Mouse (Mus musculus) limb, embryonic 10.5 days (tissue): ENCODE results near the gene Hist2h3b. TPM values are rescaled to one million over a fixed set of nuclear protein-coding genes. Genes with fewer than 3 reads are reported as not detected.
"Not testable (repeated sequence)": the region's sequence is repeated elsewhere in the genome, so short reads cannot be mapped to it uniquely, and the experiment has no call there.

Experiments used
- DNase-seq: peaks from one replicate; pipeline ENCODE4 v3.0.0-alpha.2; 2017; ENCODE audit warnings: low spot score
- H3K27ac ChIP-seq: fragments of 300-500 bp; sonication (generic); 2 replicates; pipeline ENCODE4 v1.5.1; 2016; ENCODE audit warnings: mild to moderate bottlenecking
- H3K27me3 ChIP-seq: fragments of 300-500 bp; sonication (generic); 2 replicates; pipeline ENCODE4 v1.6.1; 2016; ENCODE audit warnings: low read depth, mild to moderate bottlenecking; ENCODE audit not compliant: poor library complexity, severe bottlenecking
- H3K36me3 ChIP-seq: fragments of 300-500 bp; sonication (generic); 2 replicates; pipeline ENCODE4 v1.6.1; 2016; ENCODE audit warnings: mild to moderate bottlenecking, moderate library complexity
- H3K4me1 ChIP-seq: fragments of 300-500 bp; sonication (generic); 2 replicates; pipeline ENCODE4 v1.6.1; 2016
- H3K4me3 ChIP-seq: fragments of 300-500 bp; sonication (generic); 2 replicates; pipeline ENCODE4 v1.5.1; 2016; ENCODE audit warnings: mild to moderate bottlenecking, moderate library complexity
- H3K9me3 ChIP-seq: fragments of 300-500 bp; sonication (generic); replicated peaks from 2 replicates; pipeline ENCODE4 v1.6.1; 2016; ENCODE audit warnings: mild to moderate bottlenecking
- WGBS: fragments of 180-500 bp; shearing (Covaris S2); methylation state at CpG from one replicate; pipeline ENCODE4 v1.1.7; 2016; 5-methylcytosine and 5-hydroxymethylcytosine counted together
- polyA plus RNA-seq: library from polyadenylated mRNA; unstranded; fragments of >200 nt; fragmentation: Nextera tagmentation; extraction: Ambion mirVana; gene quantifications from 2 replicates; pipeline ENCODE4 v1.2.1, GENCODE M21; 2016

Hist2h3b gene
- polyA plus RNA-seq, 1 experiment from 2014 or later: 54.0 TPM

DNA sequence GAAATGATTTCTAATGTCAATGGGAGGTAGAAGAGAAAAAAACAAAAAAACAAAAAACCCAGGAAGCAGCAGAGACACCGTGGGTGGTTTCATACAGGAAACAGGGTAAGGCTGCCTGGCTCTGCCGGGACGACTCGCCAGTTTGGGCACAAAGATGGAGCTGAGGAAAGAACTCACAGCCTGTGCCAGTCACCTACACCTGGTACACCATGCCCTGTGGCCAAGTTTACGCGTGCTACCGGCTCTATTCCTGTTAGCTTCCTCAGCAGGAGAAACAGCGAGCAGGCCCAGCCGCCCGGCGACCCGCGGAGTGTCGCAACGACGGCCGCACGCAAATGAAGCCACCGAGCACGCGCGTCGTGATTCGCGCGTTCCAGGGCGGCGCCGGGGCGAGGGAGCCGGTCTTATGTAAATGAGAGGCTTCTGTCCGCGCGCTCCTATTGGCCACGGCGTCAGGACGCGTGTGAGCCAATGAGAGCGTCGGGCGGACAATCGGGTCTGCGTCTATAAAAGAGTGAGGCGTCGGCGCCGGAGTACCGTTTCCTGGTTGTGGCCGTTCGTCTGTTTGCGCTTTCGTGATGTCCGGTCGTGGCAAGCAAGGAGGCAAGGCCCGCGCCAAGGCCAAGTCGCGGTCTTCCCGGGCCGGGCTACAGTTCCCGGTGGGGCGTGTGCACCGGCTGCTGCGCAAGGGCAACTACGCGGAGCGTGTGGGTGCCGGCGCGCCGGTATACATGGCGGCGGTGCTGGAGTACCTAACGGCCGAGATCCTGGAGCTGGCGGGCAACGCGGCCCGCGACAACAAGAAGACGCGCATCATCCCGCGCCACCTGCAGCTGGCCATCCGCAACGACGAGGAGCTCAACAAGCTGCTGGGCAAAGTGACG, 23.2 kb upstream of the Hist2h3b start, which contains the start of gene Hist2h2aa1:
Hist2h2aa1 (plus strand) TSS at position 495 of the 884 bp plus-strand sequence.
- H3K4me3 ChIP-seq: peak within 1 kb of the TSS; percentile 55
- H3K27ac ChIP-seq: peak within 1 kb of the TSS; percentile 95
- peaks cover 68% of the 10 kb centered on the region for H3K4me1 ChIP-seq
- peak; percentile 83 for DNase-seq
- H3K9me3 ChIP-seq, H3K36me3 ChIP-seq, H3K27me3 ChIP-seq: not testable (repeated sequence)
- under 1% methylated on average over 47 of the region's 88 CpGs for WGBS

DNA sequence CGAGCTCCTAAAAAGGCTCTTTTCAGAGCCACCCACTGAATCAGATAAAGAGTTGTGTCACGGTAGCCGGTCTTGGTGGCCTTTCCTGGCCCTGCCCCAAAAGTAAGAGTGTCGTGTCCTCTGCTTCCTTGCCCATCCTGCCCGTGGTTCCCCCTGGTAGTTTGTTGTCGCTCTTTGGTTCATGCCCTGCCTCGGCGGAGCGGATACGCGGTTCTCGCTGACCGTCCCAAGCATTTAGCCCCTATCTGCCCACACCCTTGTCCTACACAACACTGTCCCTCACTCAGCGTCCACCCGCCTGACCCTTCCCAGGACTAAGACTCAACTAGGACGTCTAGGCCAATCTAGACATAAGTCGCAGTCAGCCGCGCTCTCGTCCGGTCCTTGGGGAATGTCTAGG, 22.4 kb upstream of the Hist2h3b start:
- not testable (repeated sequence) for H3K9me3 ChIP-seq
- WGBS: under 1% methylated on average over 12 of the region's 21 CpGs
- peaks cover 70% of the 10 kb centered on the region for H3K4me1 ChIP-seq

DNA sequence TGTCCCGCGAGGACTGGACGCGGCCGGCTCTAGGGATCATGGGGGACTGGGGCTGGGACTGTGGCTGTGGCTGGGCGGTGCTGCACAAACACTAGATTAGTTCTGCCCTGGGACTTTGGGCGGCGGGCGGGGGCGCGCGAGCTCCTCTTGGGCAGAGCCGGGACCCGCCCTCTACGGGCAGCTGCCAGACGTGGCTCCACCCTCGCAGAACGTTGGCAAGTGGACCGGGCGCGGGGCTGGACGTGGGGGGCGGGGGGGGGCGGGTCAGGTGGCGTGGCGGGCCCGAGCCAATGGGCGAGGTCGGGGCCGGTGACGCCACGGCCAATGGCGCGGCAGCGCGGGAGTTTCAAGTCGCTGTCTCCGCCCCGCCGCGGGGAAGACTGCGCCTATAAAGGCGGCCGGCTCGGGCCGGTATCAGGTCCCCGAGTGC, 22.0 kb upstream of the Hist2h3b start, which contains the start of gene Hist2h3c1:
Hist2h3c1 (plus strand) TSS at position 259 of the 430 bp plus-strand sequence.
- Histone ChIP-seq H3K27ac (peak within 1 kb of the TSS; percentile 85), H3K4me3 (peak within 1 kb of the TSS; percentile 56), H3K4me1 (peaks cover 71% of the 10 kb centered on the region)
- H3K27me3 ChIP-seq, DNase-seq, H3K9me3 ChIP-seq, H3K36me3 ChIP-seq: not testable (repeated sequence)
- whole genome bisulfite sequencing: 0% methylated on average over 10 of the region's 47 CpGs

More for the DNA sequence above, 22.4 kb upstream of the Hist2h3b start:
- H3K27me3 ChIP-seq, H3K27ac ChIP-seq, DNase-seq, H3K36me3 ChIP-seq: not testable (repeated sequence)
- peak overlapping the region; percentile 34; the same call in 1 of the 2 replicates for H3K4me3 ChIP-seq

DNA sequence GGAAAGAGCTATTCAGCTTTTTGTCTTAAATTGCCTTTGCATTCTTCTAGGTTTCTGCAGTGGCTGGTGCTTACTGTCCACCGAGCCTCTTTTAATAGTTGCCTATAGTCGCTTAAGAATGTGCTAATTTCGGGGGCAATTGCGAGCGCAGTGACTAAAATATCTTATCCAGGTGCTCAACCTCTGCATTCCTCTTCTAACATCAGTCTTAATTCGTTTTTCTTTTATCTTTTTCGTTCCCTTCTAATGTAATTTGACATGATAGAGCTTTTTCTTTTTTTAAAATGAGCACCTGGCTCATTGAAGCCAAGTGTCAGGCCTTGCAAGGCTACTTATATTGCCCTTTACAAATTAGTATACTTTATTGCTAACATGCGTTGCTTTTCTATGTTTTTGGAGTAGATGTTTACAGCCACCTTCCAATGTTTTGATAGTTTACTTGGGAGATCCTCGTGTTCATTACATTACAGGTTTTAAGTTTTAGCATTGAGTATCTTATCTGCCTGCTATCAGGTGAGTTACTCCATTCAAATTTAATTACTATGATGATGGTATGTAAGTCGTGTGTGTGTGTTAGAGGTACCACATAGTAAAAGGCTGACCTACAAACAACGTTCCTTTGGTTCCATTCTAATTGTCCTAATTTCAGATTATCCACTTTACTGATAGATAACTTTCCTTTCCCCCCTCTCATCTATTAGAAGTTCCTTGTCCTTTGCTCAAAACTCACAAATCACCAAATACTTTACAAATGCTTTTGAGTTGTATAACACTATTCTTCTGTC, 20.9 kb upstream of the Hist2h3b start:
- Histone ChIP-seq H3K36me3 (no peaks in the 10 kb centered on the region), H3K27me3 (peaks cover 13% of the 10 kb centered on the region), H3K4me1 (peaks cover 66% of the 10 kb centered on the region), H3K4me3 (peak overlapping the region; percentile 56), H3K27ac (peak overlapping the region; percentile 85), H3K9me3 (no peaks in the 10 kb centered on the region)
- no peak for DNase-seq
- WGBS: 3% methylated on average over 11 of the region's 11 CpGs

DNA sequence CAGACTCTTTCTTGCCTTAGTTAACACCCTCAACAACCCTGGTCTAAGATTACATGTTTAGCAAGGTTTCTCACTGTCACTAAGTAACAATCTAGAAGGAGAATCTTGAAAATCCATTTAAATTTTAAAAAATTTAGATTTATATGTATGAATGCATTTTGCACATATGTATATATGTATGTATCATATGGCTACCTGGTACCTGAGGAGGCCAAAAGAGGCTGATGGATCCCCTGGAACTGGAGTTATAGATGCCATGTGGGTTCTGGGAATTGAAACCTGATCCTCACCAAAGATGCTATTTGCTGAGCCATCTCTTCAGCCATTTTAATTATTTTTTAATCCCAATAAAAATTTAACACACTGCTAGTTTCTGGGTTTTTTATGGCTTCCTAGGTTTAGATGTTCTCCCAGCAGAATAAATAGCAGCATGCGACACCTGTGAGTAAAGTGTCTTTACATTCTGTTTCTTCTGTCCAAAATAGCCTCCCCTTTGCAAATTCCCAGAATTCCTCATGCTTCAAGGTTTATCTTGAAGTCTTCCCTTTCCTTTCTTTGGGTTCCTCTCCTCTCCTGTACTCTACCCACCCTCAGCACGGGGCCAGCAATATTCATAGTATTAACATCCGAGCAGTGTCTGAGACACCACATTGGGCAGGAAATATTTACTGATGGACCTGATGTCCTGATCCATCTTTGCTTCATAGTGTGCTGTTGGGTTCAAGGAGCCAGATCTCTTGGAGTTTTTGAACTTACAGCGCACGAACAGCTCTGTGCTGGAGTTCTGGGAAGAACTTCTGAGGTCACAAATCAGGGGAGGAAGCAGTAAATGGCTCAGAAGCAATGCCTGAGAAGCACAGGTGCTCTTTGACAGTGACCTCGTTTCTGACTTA, 20.1 kb upstream of the Hist2h3b start:
- DNase-seq: no peak
- 55% methylated on average over 6 of the region's 6 CpGs for WGBS
- peaks cover 21% of the 10 kb centered on the region for H3K27me3 ChIP-seq
- no peaks in the 10 kb centered on the region for H3K36me3 ChIP-seq
- H3K9me3 ChIP-seq: no peaks in the 10 kb centered on the region
- H3K27ac ChIP-seq: peak overlapping the region; percentile 85; the same call in 1 of the 2 replicates
- H3K4me1 ChIP-seq: peaks cover 58% of the 10 kb centered on the region
- H3K4me3 ChIP-seq: peak overlapping the region; percentile 56

DNA sequence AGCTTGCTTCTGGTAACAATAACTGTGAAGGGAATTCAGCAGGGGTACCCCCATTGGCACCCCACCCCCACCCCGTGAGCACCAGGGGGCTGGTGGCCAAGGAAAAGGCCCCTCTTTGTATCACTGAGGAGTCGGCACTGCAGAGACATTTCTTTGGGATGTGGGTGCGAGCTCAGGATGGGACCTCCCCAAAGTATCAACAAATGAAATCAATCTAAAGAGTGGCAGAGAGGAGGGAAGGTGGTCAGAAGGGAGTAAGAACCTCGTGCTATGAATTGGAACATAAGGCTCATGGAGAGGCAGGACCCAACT, 19.5 kb upstream of the Hist2h3b start:
- Histone ChIP-seq H3K4me1 (peaks cover 52% of the 10 kb centered on the region), H3K36me3 (no peaks in the 10 kb centered on the region), H3K9me3 (no peaks in the 10 kb centered on the region), H3K27me3 (peaks cover 27% of the 10 kb centered on the region), H3K4me3 (peak overlapping the region; percentile 56; the same call in 1 of the 2 replicates), H3K27ac (0 out of 2 replicates have a peak overlapping the region, but pooled peaks have one; percentile 40)
- WGBS: 55% methylated on average over 4 of the region's 4 CpGs
- no peak for DNase-seq

DNA sequence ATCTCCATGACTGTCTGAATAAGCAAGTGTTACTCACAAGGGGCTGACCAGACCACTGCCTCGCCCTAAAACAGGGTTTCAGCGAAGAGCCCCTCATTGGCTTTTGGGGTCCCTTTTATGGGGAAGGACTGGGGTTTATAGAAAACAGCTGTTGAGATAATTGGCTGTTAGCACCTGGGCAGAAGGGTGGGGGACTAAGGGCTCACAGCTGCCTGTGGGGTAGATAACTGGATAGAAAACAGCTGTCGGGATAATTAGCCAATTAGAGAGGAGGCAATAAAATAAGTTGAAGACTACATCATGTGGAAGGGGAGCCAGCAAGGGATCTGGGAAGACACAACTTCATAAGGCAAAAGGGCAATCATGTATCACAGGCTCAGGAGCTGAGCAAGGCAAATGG, 17.6 kb upstream of the Hist2h3b start:
- Histone ChIP-seq H3K4me1 (peaks cover 46% of the 10 kb centered on the region), H3K36me3 (no peaks in the 10 kb centered on the region), H3K27me3 (peaks cover 44% of the 10 kb centered on the region), H3K9me3 (no peaks in the 10 kb centered on the region), H3K27ac (no peak overlapping the region), H3K4me3 (no peak overlapping the region)
- peak; percentile 49 for DNase-seq
- WGBS: 34% methylated on average over 3 of the region's 3 CpGs

DNA sequence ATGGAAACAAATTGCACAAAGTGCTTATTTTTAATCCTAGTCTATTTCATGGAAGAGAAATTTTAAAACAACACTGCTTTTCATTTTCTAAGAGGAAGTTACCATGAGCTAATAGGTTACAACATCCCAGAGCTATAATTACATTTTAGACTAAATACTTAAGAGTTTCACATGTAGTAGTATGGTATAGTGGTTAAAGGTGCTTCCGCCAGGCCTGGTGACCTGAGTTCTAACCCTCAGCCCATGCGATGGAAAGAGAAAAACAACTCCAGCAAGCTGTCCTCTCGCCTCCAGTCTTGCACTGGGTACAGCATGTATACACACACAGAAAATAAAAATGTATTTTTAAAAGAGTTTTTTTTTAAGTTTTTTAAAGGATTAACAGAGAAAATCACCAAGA, 16.7 kb upstream of the Hist2h3b start:
- DNase-seq: no peak
- Histone ChIP-seq H3K27me3 (peaks cover 48% of the 10 kb centered on the region), H3K36me3 (no peaks in the 10 kb centered on the region), H3K27ac (no peak overlapping the region), H3K9me3 (no peaks in the 10 kb centered on the region), H3K4me3 (no peak overlapping the region), H3K4me1 (peaks cover 46% of the 10 kb centered on the region)
- WGBS: 87% methylated on average over 3 of the region's 3 CpGs

DNA sequence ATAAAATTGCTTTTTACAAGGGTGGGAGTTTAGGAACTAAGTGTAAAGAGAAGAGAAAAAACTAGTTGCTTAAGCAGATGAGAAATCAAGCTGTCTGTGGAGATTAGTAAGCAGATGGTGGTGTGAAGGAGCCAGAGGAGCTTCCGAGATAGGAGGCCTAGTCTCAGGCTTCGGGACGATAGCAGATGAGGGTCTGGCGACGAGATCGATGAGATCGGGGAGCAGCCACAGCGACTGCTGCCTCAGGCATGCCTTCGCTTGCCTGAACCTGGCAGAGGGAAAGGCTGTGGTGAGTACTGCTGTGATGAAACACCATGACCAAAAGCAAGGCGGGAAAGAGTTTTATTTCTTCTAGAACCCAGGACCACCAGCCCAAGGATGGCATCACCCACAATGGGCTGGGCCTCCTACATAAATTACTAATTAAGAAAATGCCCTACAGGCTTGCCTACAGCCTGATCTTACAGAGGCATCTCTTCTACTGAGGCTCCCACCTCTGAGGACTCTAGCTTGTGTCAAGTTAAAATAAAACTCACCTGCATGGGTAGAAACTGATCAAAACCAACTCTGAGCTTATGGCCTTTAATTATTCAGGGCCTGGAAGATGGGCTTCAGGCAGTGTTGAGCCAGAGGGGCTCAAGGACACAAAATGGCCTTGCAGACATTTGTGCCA, 13.6 kb upstream of the Hist2h3b start:
- peaks cover 20% of the 10 kb centered on the region for H3K4me1 ChIP-seq
- 46% methylated on average over 10 of the region's 10 CpGs for WGBS
- H3K36me3 ChIP-seq: no peaks in the 10 kb centered on the region
- peak; percentile 53 for DNase-seq
- no peak overlapping the region for H3K4me3 ChIP-seq
- no peaks in the 10 kb centered on the region for H3K9me3 ChIP-seq
- H3K27ac ChIP-seq: no peak overlapping the region
- H3K27me3 ChIP-seq: peaks cover 46% of the 10 kb centered on the region

DNA sequence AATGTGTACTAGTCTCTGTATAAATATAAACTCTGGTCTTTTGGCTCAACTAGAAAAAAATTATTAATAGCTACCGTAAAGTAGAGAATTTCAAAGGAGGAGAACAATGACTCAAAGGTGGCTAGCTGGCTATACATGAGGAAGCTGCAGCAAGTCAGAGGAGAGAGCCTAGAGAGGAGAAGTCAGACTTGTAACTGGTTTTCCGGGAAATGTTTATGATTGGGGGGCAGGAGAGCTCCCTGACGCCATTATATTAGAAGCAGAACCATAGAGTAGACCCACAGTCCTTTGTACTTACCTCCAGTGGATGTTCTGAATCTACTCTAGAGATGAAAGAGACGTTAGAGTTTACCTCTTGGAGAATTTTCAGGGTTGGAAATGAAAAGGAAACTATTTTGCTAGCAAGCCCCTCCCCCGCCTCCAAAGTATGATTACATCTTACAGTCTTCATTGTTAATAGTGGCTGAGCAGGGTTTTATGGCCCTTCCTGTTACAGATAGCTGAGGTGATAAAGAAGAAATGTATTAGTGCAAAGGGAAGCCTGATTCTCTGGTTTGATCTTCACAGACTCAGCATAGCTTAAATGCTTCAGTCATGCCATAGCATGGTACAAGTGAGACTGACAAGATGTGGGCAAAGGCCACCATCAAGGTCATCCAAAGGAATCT, 12.4 kb upstream of the Hist2h3b start:
- H3K36me3 ChIP-seq: no peaks in the 10 kb centered on the region
- H3K9me3 ChIP-seq: no peaks in the 10 kb centered on the region
- H3K4me3 ChIP-seq: no peak overlapping the region
- 86% methylated on average over 5 of the region's 5 CpGs for WGBS
- peaks cover 51% of the 10 kb centered on the region for H3K27me3 ChIP-seq
- peaks cover 7% of the 10 kb centered on the region for H3K4me1 ChIP-seq
- DNase-seq: no peak
- no peak overlapping the region for H3K27ac ChIP-seq

DNA sequence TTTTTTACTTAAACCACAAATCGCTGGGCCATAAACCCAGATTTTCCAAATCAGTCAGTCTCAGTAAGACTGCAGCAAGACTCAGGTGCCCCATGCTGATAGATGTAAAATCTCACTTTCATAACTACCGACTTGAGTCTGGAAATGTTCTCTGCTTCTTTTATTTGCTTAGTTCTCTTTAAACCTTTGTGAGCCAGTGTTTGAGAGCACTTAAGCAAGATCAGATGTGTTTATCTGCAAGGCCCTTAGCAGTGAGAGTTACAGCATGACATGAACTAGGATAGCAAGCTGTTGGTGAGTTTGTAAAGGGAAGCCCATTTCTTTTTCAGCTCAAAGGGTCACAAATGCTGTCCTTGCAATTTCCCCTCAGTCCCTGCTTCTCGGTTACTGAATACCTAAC, 11.3 kb upstream of the Hist2h3b start:
- Histone ChIP-seq H3K9me3 (no peaks in the 10 kb centered on the region), H3K4me3 (no peak overlapping the region), H3K36me3 (no peaks in the 10 kb centered on the region), H3K4me1 (peaks cover 13% of the 10 kb centered on the region), H3K27ac (no peak overlapping the region), H3K27me3 (peaks cover 49% of the 10 kb centered on the region)
- no peak for DNase-seq
- WGBS: 79% methylated on average over 3 of the region's 3 CpGs
